Mouse (Mus musculus): ENCODE data around the gene Ptges3l.
"Not testable (repeated sequence)": the region's sequence is repeated elsewhere in the genome, so short reads cannot be mapped to it uniquely, and the experiment has no call there.

The Ptges3l gene

DNA sequence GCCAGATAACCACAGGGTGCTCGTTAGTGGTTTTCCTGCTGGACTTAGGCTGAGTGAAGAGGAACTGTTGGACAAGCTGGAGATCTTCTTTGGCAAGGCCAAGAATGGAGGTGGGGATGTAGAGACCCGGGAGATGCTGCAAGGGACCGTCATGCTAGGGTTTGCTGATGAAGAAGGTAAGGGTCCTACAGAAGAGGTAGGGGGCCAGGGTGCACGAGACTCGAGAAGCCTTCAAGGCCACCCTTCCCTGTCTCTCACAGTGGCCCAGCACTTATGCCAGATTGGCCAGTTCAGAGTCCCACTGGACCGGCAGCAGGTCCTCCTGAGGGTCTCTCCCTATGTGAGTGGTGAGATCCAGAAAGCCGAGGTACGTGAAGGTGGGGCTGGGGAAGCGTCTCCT, 32.5 kb upstream of the Ptges3l start:
- DNase-seq (ENCODE audit: low spot score in 2 of 2) = no peak

DNA sequence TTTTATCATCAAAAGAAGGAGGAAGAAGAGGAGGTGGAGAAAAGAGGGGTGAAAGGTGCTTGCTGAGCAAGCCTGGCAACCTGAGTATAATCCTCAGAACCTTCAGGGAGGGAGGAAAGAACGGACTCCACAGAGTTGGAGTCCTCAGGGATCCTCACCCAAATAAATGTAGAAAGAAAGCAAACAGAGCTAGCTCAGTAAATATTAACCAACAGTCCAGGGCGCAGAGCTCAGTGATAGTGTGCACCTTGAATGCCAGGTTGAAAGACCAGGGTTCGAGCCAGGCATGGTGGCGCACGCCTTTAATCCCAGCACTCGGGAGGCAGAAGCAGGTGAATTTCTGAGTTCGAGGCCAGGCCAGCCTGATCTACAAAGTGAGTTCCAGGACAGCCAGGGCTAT, 30.5 kb upstream of the Ptges3l start:
- DNase-seq (ENCODE audit: low spot score in 2 of 2) = no peak

DNA sequence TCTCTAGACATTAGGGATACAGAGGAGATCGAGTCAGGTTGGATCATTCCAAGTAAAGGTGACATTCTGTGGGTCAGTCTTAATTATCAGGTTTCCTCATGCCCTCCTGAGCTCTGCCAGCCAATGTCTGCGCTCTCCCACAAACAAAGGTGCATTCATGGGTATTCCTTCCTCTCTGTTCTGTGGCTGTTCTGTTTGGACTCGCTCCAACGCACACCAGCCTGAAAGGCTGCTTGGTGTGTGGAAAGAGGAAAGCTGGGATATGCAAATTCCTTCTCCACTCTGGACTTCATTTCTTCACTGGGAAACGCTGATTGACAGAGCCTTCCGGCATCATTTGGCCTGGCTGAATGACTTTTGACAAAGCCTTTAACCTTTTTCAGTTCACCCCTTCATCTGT, 29.6 kb upstream of the Ptges3l start:
- no peak for DNase-seq (ENCODE audit: low spot score in 2 of 2)

DNA sequence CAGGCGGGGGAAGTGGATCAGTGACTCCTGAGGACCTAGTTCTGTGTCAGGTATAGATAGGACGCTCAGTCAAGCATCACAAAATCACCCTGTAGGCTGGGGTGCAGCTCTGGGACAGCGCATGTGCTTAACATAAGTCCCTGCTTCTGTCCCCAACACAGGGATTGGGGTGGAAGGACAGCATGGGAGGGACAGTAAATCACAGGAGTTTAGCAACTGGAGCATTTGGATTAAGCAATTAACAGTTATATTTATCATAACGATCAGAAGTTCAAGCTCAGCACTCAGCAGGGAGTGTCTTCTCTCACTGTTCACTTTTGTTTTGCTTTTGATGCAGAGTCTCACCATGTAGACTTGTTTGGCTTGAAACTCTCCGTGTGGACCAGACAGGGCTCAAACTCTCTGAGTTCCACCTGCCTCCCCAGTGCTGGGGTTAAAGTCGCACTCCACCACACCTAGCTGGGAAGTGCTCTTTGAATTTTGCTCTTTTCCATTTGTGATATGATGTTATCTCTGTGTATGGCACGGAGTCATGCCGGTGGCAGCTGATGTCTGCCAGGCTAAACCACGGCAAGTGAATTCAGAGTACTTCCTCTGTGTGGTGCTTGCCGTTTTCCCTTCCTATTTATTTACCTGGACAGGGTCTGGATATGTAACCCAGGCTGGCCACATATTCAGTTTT, 27.1 kb upstream of the Ptges3l start:
- no peak for DNase-seq (ENCODE audit: low spot score in 2 of 2)

DNA sequence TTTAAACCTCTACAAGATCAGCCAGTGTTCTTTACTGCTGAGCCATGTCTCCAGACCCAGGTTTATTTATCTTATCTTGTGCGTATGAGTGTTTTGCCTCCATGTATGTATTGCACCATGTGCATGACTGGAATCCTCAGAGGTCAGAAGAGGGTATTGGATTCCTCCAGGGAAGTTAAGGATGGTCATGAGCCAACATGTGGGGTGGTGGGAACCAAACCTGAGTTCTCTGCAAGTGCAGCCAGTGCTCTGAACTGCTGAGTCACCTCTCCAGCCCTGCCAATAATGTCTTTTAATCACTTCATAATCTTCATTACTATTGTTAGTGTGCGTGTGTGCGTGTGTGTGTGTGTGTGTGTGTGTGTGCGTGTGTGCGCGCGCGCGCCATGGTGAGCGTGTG, 26.4 kb upstream of the Ptges3l start:
- DNase-seq (ENCODE audit: low spot score in 2 of 2) = no peak

DNA sequence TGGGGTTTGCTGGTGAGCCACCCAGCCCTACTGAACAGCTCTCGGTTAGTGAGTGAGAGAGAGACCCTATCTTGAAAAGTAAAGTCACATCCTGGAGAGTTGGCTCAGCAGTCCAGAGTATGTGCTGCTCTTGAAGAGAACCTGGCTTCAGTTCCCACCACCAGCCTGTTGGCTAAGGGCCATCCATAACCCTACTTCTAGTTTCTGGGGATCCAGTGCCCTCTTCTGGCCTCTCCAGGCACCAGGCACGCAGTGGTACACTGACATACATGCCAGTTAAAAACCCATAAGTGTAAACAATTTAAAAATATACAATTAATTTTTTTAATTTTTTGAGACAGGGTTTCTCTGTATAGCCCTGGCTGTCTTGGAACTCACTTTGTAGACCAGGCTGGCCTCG, 25.3 kb upstream of the Ptges3l start:
- peak in 1 of 2 experiments; percentile 53 for DNase-seq (ENCODE audit: low spot score in 2 of 2)

DNA sequence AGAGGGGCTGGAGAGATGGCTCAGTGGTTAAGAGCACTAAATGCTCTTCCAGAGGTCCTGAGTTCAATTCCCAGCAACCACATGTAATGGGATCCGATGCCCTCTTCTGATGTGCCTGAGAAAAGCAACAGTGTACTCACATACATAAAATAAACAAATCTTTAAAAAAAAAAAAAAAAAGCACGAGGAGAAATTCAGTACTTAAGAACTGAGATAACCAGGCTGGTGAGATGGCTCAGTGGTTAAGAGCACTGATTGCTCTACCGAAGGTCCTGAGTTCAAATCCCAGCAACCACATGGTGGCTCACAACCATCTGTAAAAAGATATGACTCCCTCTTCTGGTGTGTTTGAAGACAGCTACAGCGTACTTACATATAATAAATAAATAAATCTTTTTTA, 24.5 kb upstream of the Ptges3l start:
- not testable (repeated sequence) for DNase-seq (ENCODE audit: low spot score in 2 of 2)

DNA sequence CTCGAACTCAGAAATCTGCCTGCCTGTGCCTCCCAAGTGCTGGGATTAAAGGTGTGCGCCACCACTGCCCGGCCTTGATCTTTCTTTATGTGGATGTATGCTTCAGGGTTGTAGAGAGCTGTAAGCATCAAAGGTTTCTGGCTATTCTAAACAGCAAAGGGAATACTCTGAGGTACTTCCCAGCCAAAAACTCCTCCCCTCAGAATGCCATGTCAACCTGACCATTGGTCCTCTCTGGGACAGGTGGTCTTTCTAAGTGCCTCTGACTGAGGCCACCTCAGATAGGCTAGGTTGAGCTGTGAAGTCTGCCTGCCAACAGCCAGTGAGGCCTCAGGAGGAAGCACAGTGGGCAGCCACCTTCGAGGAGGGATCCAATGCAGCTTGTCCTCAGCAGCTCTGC, 23.8 kb upstream of the Ptges3l start:
- DNase-seq (ENCODE audit: low spot score in 2 of 2) = peak; percentile 30 to 38

DNA sequence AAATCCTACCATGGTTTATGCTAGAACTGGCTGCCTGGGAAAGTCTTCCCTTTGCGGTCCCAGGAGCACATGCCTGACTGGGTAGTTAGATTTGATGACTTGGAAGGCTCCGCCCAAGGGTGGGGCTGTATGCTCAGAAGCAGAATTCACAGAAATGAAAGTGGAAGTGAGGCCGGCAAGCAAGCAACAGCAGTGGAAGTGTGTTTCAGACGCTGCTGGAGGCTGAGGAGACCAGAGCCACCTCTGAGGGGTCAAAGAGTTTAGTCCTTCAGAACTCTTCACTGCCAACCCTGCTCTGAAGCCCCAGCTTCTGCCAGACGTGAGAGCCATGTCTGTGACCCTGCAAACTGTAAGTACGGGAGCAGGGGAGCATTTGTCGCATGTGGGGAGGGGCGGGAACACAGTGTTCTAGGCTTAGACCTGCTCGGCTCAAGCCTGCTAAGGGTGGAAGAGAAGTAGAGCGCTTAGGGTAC, 23.2 kb upstream of the Ptges3l start, which contains the start of gene Ifi35:
TSS of gene Ifi35 (plus strand) at position 134 of the 473 bp plus-strand sequence.
- peak; percentile 69 to 84 for DNase-seq (ENCODE audit: low spot score in 2 of 2)

DNA sequence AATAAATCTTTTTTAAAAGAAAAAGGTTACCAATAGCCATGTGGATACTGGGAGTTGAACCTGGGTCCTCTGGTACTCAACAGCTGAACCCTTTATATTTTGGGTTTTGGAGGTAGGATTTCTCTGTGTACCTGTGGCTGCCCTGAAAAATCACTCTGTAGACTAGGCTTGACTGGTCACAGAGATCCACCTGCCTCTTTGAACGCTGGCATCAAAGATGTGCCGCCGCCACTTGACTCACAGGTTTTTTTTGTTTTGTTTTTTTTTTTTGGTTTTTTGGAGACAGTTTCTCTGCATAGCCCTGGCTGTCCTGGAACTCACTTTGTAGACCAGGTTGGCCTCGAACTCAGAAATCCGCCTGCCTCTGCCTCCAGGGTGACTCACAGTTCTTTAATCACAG, 22.7 kb upstream of the Ptges3l start:
- no peak for DNase-seq (ENCODE audit: low spot score in 2 of 2)

- DNase-seq (ENCODE audit: low spot score in 2 of 2) = not testable (repeated sequence)
These were observed 21.7 kb upstream of the Ptges3l start for GRCm38 (mm10) chr11:101446860-101447259.

DNA sequence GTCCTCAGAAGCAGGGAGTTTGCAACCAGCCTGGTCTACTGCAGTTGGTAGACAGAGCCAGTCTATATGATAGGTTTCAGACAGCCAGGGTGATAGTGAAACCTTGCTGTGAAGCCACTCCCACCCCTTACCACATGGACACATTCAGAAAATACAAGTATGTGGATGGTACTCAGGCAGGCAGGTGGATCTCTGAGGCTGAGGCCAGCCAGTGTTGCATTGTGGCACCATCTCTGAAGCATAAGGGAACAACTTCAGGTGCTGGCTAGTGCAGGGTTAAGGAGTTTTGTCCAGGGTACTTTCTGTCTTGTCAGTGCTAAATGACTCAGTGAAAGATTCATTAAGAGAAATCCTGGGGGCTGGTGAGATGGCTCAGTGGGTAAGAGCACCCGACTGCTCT, 21.2 kb upstream of the Ptges3l start:
- no peak for DNase-seq (ENCODE audit: low spot score in 2 of 2)

- no peak for DNase-seq (ENCODE audit: low spot score in 2 of 2)
These were observed 17.6 kb upstream of the Ptges3l start for GRCm38 (mm10) chr11:101442760-101443159.

GRCm38 (mm10) chr11:101442127-101442693, 17.1 kb upstream of the Ptges3l start, which contains the start of gene Rpl27:
Rpl27 (plus strand) TSS chr11:101442298.
- peak; percentile 89 to 96 for DNase-seq (ENCODE audit: low spot score in 2 of 2)

DNA sequence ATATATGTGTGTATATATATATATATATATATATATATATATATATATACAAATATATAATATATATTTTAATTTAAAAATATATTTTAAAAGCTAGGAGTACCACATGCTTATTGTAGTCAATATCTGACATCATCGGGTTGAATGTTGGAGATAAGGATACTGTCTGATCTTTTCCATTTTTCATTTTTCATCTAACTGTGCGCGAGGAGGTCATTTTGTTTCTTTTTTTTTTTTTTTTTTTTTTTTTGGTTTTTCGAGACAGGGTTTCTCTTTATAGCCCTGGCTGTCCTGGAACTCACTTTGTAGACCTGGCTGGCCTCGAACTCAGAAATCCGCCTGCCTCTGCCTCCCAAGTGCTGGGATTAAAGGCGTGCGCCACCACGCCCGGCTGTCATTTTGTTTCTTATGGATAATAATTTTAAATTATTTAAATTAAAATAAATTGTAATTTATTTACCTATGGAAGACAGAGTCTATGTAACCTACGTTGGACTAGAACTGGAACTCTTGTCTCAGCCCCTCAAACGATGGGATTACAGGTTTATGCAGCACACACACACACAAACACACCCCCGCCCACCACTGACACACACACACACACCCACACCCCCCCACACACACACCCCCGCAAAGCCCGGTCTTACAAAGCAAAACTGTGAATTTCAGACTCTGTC, 16.5 kb upstream of the Ptges3l start:
- DNase-seq (ENCODE audit: low spot score in 2 of 2) = not testable (repeated sequence)

- DNase-seq (ENCODE audit: low spot score in 2 of 2) = not testable (repeated sequence)
These were observed 12.9 kb upstream of the Ptges3l start for GRCm38 (mm10) chr11:101438006-101438405.

GRCm38 (mm10) chr11:101436916-101437315, 11.8 kb upstream of the Ptges3l start:
- no peak for DNase-seq (ENCODE audit: low spot score in 2 of 2)

DNA sequence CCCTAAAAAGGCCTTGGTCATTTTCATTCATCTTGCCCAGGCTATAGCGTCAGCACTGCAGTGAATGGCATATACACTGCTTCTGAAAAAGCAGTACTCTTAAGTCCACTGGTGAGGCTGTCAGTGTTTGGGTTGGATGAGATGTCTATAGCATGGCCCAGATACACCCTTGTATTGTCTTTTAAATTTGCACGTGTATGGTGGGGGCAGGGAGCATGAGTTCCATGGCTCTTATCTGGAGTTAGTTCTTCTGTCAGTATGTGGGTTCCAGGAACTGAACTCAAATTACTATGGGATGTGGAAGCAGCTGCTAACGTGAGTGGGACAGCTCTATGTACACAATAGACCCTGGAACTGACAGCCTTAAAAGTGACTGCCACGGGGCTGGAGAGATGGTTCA, 10.7 kb upstream of the Ptges3l start:
- DNase-seq (ENCODE audit: low spot score in 2 of 2) = no peak

DNA sequence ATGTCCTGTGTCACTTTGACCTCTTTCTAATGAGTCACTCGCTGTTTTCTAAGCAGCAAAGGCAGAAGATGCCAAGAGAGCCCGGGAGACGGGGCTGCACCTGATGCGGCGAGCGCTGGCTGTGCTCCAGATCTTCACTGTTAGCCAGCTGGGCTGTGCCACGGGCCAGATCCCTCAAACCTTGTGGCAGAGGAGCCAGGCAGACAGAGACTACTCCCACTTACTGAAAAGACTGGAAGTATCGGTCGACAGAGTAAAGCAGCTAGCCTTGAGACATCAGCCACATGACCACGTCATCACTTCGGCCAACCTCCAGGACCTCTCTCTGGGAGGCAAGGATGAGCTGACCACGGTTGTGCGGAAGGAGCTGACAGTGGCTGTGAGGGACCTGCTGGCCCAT, 8.3 kb upstream of the Ptges3l start:
- no peak for DNase-seq (ENCODE audit: low spot score in 2 of 2)

- no peak for DNase-seq (ENCODE audit: low spot score in 2 of 2)
These were observed 6.2 kb upstream of the Ptges3l start for GRCm38 (mm10) chr11:101431327-101431726.

GRCm38 (mm10) chr11:101426165-101426564, 1.0 kb upstream of the Ptges3l start:
- no peak for DNase-seq (ENCODE audit: low spot score in 2 of 2)

- no peak for DNase-seq (ENCODE audit: low spot score in 2 of 2)
These were observed 855 bp downstream of the Ptges3l start, which contains the start of gene Gm27029 for GRCm38 (mm10) chr11:101424105-101424851. Gm27029 (minus strand) TSS chr11:101424796.
